Mouse (Mus musculus) C2C12 (cell line): ENCODE results near the gene Card6.

Experiments
- CEBPB ChIP-seq: IDR thresholded peaks from one replicate; pipeline ENCODE4 v1.6.1; 2011; ENCODE audit warnings: low read depth, mild to moderate bottlenecking, control low read depth, moderate library complexity
- CTCF ChIP-seq: IDR thresholded peaks from one replicate; pipeline ENCODE4 v1.5.1; 2011; ENCODE audit not compliant: control insufficient read depth, insufficient read depth, insufficient read length
- MAX ChIP-seq: IDR thresholded peaks from one replicate; pipeline ENCODE4 v1.6.1; 2011; ENCODE audit warnings: mild to moderate bottlenecking, control low read depth
- MYOG ChIP-seq: IDR thresholded peaks from one replicate; pipeline ENCODE4 v1.6.1; 2011; ENCODE audit not compliant: control insufficient read depth, insufficient read length; ENCODE audit errors: extremely low read depth
- USF1 ChIP-seq: IDR thresholded peaks from one replicate; pipeline ENCODE4 v1.6.1; 2011; ENCODE audit warnings: low read depth, mild to moderate bottlenecking, control low read depth, moderate library complexity

- no peak for TF ChIP-seq USF1
- no peak for TF ChIP-seq MAX
- TF ChIP-seq CTCF = no peak
- no peak for TF ChIP-seq CEBPB
- TF ChIP-seq MYOG = no peak
These were observed 25.0 kb upstream of the Card6 start for GRCm38 (mm10) chr15:5133301-5133700.
